Mouse (Mus musculus): Measurements from ENCODE around the gene Pgrmc2.

Gene Pgrmc2

GRCm38 (mm10) chr3:41075376-41075775 lies 7.5 kb downstream of the Pgrmc2 start:
- no peak for DNase-seq (ENCODE audit: low spot score in 2 of 2)

GRCm38 (mm10) chr3:41070519-41070918 lies 12.3 kb downstream of the Pgrmc2 start:
- no peak for DNase-seq (ENCODE audit: low spot score in 2 of 2)

GRCm38 (mm10) chr3:41065320-41065719 lies 17.5 kb downstream of the Pgrmc2 start:
- no peak for DNase-seq (ENCODE audit: low spot score in 2 of 2)

GRCm38 (mm10) chr3:41062758-41063157 lies 20.1 kb downstream of the Pgrmc2 start:
- no peak for DNase-seq (ENCODE audit: low spot score in 2 of 2)

- DNase-seq (ENCODE audit: low spot score in 2 of 2), result no peak
Measured at GRCm38 (mm10) chr3:41061831-41062565, 20.8 kb downstream of the Pgrmc2 start.

- no peak for DNase-seq (ENCODE audit: low spot score in 2 of 2)
Measured at GRCm38 (mm10) chr3:41059249-41059648, 23.6 kb downstream of the Pgrmc2 start.

- no peak for DNase-seq (ENCODE audit: low spot score in 2 of 2)
Measured at GRCm38 (mm10) chr3:41058395-41058794, 24.5 kb downstream of the Pgrmc2 start.

- no peak for DNase-seq (ENCODE audit: low spot score in 2 of 2)
Measured at GRCm38 (mm10) chr3:41053334-41053733, 29.5 kb downstream of the Pgrmc2 start.

- no peak for DNase-seq (ENCODE audit: low spot score in 2 of 2)
Measured at GRCm38 (mm10) chr3:41047838-41048237, 35.0 kb downstream of the Pgrmc2 start.

- no peak for DNase-seq (ENCODE audit: low spot score in 2 of 2)
Measured at GRCm38 (mm10) chr3:41043756-41044354, 39.0 kb downstream of the Pgrmc2 start.

GRCm38 (mm10) chr3:41042195-41042938 lies 40.5 kb downstream of the Pgrmc2 start:
- DNase-seq (ENCODE audit: low spot score in 2 of 2), result peak in 1 of 2 experiments; percentile 16

GRCm38 (mm10) chr3:41041241-41041640 lies 41.6 kb downstream of the Pgrmc2 start:
- DNase-seq (ENCODE audit: low spot score in 2 of 2), result no peak

- DNase-seq (ENCODE audit: low spot score in 2 of 2), result no peak
Measured at GRCm38 (mm10) chr3:41038297-41038916, 44.4 kb downstream of the Pgrmc2 start.

- no peak for DNase-seq (ENCODE audit: low spot score in 2 of 2)
Measured at GRCm38 (mm10) chr3:41031286-41032210, 51.3 kb downstream of the Pgrmc2 start.

- DNase-seq (ENCODE audit: low spot score in 2 of 2), result no peak
Measured at GRCm38 (mm10) chr3:41030705-41031104, 52.1 kb downstream of the Pgrmc2 start.

GRCm38 (mm10) chr3:41021980-41022379 lies 60.9 kb downstream of the Pgrmc2 start:
- no peak for DNase-seq (ENCODE audit: low spot score in 2 of 2)

GRCm38 (mm10) chr3:41020687-41021086 lies 62.2 kb downstream of the Pgrmc2 start:
- DNase-seq (ENCODE audit: low spot score in 2 of 2), result no peak

GRCm38 (mm10) chr3:41018022-41018608 lies 64.7 kb downstream of the Pgrmc2 start:
- DNase-seq (ENCODE audit: low spot score in 2 of 2), result no peak
